Mouse (Mus musculus) cerebellum, adult 2 months (tissue): ENCODE measurements around the gene Ikzf3.

Source experiments
- CTCF ChIP-seq: fragments of 200-500 bp; IDR thresholded peaks from 2 replicates; pipeline ENCODE4 v1.5.1; 2011; ENCODE audit warnings: low read depth, mild to moderate bottlenecking, control low read depth, low read length, moderate library complexity, borderline replicate concordance; ENCODE audit not compliant: insufficient read depth
- POLR2A ChIP-seq: fragments of 200-500 bp; IDR thresholded peaks from 2 replicates; pipeline ENCODE4 v1.6.1; 2011; ENCODE audit warnings: low read length, control low read depth, borderline replicate concordance; ENCODE audit not compliant: insufficient read depth

GRCm38 (mm10) chr11:98481231-98481630, 64.6 kb downstream of the Ikzf3 start:
- TF ChIP-seq POLR2A = no peak
- TF ChIP-seq CTCF = no peak
